ENCODE assay signal across 8 mouse cellular contexts in genomic region chr13:37993704-37994404, GRCm38 (mm10). TPM values are rescaled to one million over a fixed set of nuclear protein-coding genes. Genes with fewer than 3 reads are reported as not detected.
DNase-seq lines count a peak whose midpoint lies in the region; ATAC-seq lines count a peak whose summit lies in the region.

Ssr1 (minus strand) TSS chr13:37994217.

- peak within 1 kb of the TSS; percentile 88 for H3K4me2 ChIP-seq in intestine, embryonic 14.5 days (ENCODE audit: low read length)

- peak within 1 kb of the TSS; percentile 97 for H3K9ac ChIP-seq in intestine, embryonic 14.5 days (ENCODE audit: low read length)

- H3K4me3 ChIP-seq in intestine, embryonic 14.5 days (ENCODE audit: low read depth, low read length), result peak within 1 kb of the TSS; percentile 97

- H3K4me1 ChIP-seq in intestine, embryonic 14.5 days (replicated peaks; ENCODE audit: control insufficient read depth, insufficient read depth, low read length), result peaks cover 5% of the 10 kb centered on the region; the same call in 1 of the 2 replicates

- peak; percentile 96 for ATAC-seq in intestine, embryonic 14.5 days (replicated peaks; ENCODE audit: low FRiP score, low TSS enrichment, low read depth)

- H3K36me3 ChIP-seq in intestine, embryonic 14.5 days (ENCODE audit: control insufficient read depth, insufficient read depth, low read length), result peaks cover 27% of the 10 kb centered on the region

- intact Hi-C loops in left cerebral cortex, postnatal 14 days (cut with DNase I), result loop anchor here (2.0 to 5.0 kb wide), 2 partner anchors 43 to 63 kb away; partner anchors contain the start of genes Cage1 and Riok1

- H3K9me3 ChIP-seq in intestine, embryonic 14.5 days (ENCODE audit: control insufficient read depth, low read length), result no peaks in the 10 kb centered on the region

- DNase-seq in adrenal gland, adult 18-20 months (ENCODE audit: low spot score in 2 of 2), result peak; percentile 96 to 97
- DNase-seq in embryo, embryonic 11 days, result peak; percentile 100
- peak; percentile 96 for DNase-seq in gastrocnemius, postnatal 25 days
- peak; percentile 93 for DNase-seq in intestine, embryonic 14.5 days (ENCODE audit: low spot score)
- peak; percentile 96 for DNase-seq in left cerebral cortex, postnatal 14 days (ENCODE audit: low spot score in 2 of 2)
- DNase-seq in mesoderm, embryonic 11.5 days (ENCODE audit: low read depth, low spot score), result peak; percentile 94
- peak; percentile 91 for DNase-seq in right cerebral cortex, postnatal 36 days (ENCODE audit: low spot score in 2 of 2)
- peak; percentile 92 for DNase-seq in yolk sac, embryonic 10.5 days (ENCODE audit: low spot score)

- no peaks in the 10 kb centered on the region for H3K27me3 ChIP-seq in intestine, embryonic 14.5 days (replicated peaks; ENCODE audit: control insufficient read depth, insufficient read depth, low read length)

- H3K27ac ChIP-seq in intestine, embryonic 14.5 days (ENCODE audit: low read depth), result peak within 1 kb of the TSS; percentile 92

- under 1% methylated on average over 89 of the region's 89 CpGs for WGBS in intestine, embryonic 14.5 days

RNA-seq across cellular contexts. Expression of gene Ssr1, which starts in this region (rescaled TPM):
- 100 to 1,000 TPM; 116 to 173 TPM for total RNA-seq in adrenal gland, adult 18-20 months (2021)
- total RNA-seq in gastrocnemius, postnatal 25 days (2021), result 10 to 100 TPM; 55.6 to 68.6 TPM
- 121 and 124 TPM in 2 replicates for polyA plus RNA-seq in intestine, embryonic 14.5 days (2014; fragmentation: Nextera tagmentation; extraction: Ambion mirVana)
- 10 to 100 TPM; 82.2 to 87.8 TPM for total RNA-seq in left cerebral cortex, postnatal 14 days (2021)

Comparison
In these comparisons a context has a peak if more than half of its experiments do, and no peak if none do; other contexts are left out.
1. Peak in every context shown above with its lines: DNase-seq, ATAC-seq, H3K4me3 ChIP-seq and H3K27ac ChIP-seq.